Mouse (Mus musculus): ENCODE measurements at regions not wholly inside any gene's neighbourhood (a gene's known extent, or its start where the extent isn't known, plus 50 kb on each side); places are given as distances from the start of the nearest gene placed in this dataset.
"Not testable (repeated sequence)": the region's sequence is repeated elsewhere in the genome, so short reads cannot be mapped to it uniquely, and the experiment has no call there.

DNA sequence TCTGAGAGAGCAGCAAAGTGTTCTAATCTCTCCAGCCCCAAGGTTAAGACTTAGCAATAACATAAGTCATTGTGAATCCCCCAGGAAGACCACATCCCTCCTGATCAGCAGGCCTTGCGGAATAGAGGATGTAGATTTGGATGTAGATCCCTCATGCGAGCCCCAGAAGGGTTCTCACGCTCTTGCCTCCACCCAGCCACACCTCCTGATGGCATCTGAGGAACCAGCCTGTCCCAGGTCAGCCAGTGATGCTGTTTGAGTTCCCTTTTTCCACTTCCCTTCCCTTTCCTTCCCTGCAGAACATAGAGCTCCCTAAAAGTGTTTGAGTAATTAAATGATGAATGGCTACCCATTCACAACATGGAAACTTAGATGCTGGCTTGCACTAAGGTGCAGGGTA, 124.1 kb downstream of the Katnal1 start:
- Histone ChIP-seq H3K27me3 (ENCODE audit: control insufficient read depth, insufficient read depth, low read length) (no peaks in the 10 kb centered on the region), H3K9ac (replicated peaks; ENCODE audit: low read depth, low read length) (no peak overlapping the region), H3K4me1 (ENCODE audit: control insufficient read depth, insufficient read depth, low read length) (peaks cover 3% of the 10 kb centered on the region; the same call in 1 of the 2 replicates), H3K27ac (ENCODE audit: low read depth, low read length) (no peak overlapping the region), H3K36me3 (ENCODE audit: control insufficient read depth, insufficient read depth, low read length) (no peaks in the 10 kb centered on the region), H3K4me2 (ENCODE audit: low read depth, low read length) (no peak overlapping the region), H3K4me3 (ENCODE audit: low read depth, low read length) (no peak overlapping the region), H3K9me3 (ENCODE audit: control insufficient read depth, low read length) (no peaks in the 10 kb centered on the region)
- WGBS, result 75% methylated on average over 3 of the region's 3 CpGs
- no peak for ATAC-seq (ENCODE audit: low read depth)

DNA sequence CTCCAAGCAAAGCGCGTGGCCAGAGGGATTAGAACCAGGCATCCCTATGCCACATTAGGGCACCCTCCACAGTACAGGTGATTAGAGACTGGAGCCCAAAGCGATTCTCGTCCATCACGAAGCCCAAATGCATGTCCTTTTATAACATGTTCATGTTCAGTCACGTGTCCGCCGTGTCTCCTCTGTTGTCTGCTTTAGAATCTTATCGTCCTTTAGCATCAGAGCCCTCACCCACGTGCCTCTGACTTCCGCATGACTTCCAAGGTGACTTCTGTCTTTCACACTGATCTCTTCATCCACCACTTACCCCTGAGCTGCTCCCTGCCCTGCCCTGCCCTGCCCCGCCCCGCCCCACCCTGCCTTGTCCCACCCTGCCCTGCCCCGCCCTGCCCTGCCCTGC, 125.3 kb downstream of the Katnal1 start:
- no peak overlapping the region for H3K9ac ChIP-seq (replicated peaks; ENCODE audit: low read depth, low read length)
- H3K4me3 ChIP-seq (ENCODE audit: low read depth, low read length), result no peak overlapping the region
- no peaks in the 10 kb centered on the region for H3K9me3 ChIP-seq (ENCODE audit: control insufficient read depth, low read length)
- H3K36me3 ChIP-seq (ENCODE audit: control insufficient read depth, insufficient read depth, low read length), result no peaks in the 10 kb centered on the region
- 85% methylated on average over 14 of the region's 14 CpGs for WGBS
- H3K4me1 ChIP-seq (ENCODE audit: control insufficient read depth, insufficient read depth, low read length), result peaks cover 3% of the 10 kb centered on the region; the same call in 1 of the 2 replicates
- H3K27me3 ChIP-seq (ENCODE audit: control insufficient read depth, insufficient read depth, low read length), result no peaks in the 10 kb centered on the region
- no peak overlapping the region for H3K27ac ChIP-seq (ENCODE audit: low read depth, low read length)
- H3K4me2 ChIP-seq (ENCODE audit: low read depth, low read length), result no peak overlapping the region
- no peak for ATAC-seq (ENCODE audit: low read depth)

DNA sequence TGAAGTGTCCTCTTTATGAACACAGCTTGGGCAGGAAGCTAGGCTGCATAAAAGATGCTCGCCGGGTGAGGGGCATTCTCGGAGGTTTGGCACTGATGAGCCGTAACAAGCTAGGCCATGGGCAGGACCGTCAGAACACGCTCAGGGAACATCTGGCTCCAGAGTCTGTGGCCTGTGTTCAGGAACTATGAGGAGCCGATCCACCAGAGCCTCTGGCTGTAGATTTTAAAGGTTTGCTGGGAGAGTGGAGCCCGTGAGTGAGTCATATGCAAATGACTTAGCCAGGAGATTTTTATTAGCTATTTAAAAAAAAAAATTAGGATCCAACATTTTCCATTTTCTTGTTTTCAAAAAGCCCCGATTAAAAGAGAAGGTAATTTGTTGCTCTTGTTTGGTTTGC, 126.4 kb downstream of the Katnal1 start:
- 53% methylated on average over 9 of the region's 9 CpGs for WGBS
- Histone ChIP-seq H3K9ac (replicated peaks; ENCODE audit: low read depth, low read length) (0 out of 2 replicates have a peak overlapping the region, but pooled peaks have one; percentile 17), H3K9me3 (ENCODE audit: control insufficient read depth, low read length) (no peaks in the 10 kb centered on the region), H3K27me3 (ENCODE audit: control insufficient read depth, insufficient read depth, low read length) (no peaks in the 10 kb centered on the region), H3K4me3 (ENCODE audit: low read depth, low read length) (no peak overlapping the region), H3K27ac (ENCODE audit: low read depth, low read length) (no peak overlapping the region), H3K4me1 (ENCODE audit: control insufficient read depth, insufficient read depth, low read length) (peaks cover 3% of the 10 kb centered on the region; the same call in 1 of the 2 replicates), H3K4me2 (ENCODE audit: low read depth, low read length) (no peak overlapping the region), H3K36me3 (ENCODE audit: control insufficient read depth, insufficient read depth, low read length) (no peaks in the 10 kb centered on the region)
- ATAC-seq (ENCODE audit: low read depth), result no peak

DNA sequence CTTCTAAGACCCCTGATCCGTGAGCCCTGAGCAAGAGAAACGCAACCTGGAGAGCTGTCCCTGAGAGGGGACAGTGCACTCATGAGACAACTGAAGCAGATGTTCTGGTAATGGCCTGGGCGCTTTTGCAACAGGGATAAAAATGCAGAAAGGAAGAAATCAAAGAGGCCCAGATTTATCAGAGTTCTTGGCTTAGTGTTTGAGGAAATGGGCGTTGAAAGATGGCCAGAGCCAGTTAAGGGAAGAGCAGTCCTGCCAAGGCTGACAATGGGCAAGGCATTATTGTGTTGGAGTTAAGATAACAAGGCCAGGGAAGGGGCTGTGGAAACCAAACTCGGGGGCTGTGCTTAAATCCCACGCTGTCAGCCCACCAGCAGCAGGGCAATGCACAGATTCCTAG, 130.6 kb downstream of the Katnal1 start:
- no peak overlapping the region for H3K4me2 ChIP-seq (ENCODE audit: low read depth, low read length)
- peaks cover 3% of the 10 kb centered on the region; the same call in 1 of the 2 replicates for H3K4me1 ChIP-seq (ENCODE audit: control insufficient read depth, insufficient read depth, low read length)
- H3K9ac ChIP-seq (replicated peaks; ENCODE audit: low read depth, low read length), result no peak overlapping the region
- WGBS, result 72% methylated on average over 6 of the region's 6 CpGs
- no peak overlapping the region for H3K27ac ChIP-seq (ENCODE audit: low read depth, low read length)
- no peaks in the 10 kb centered on the region for H3K27me3 ChIP-seq (ENCODE audit: control insufficient read depth, insufficient read depth, low read length)
- no peak overlapping the region for H3K4me3 ChIP-seq (ENCODE audit: low read depth, low read length)
- H3K9me3 ChIP-seq (ENCODE audit: control insufficient read depth, low read length), result no peaks in the 10 kb centered on the region
- no peaks in the 10 kb centered on the region for H3K36me3 ChIP-seq (ENCODE audit: control insufficient read depth, insufficient read depth, low read length)
- ATAC-seq (ENCODE audit: low read depth), result no peak

DNA sequence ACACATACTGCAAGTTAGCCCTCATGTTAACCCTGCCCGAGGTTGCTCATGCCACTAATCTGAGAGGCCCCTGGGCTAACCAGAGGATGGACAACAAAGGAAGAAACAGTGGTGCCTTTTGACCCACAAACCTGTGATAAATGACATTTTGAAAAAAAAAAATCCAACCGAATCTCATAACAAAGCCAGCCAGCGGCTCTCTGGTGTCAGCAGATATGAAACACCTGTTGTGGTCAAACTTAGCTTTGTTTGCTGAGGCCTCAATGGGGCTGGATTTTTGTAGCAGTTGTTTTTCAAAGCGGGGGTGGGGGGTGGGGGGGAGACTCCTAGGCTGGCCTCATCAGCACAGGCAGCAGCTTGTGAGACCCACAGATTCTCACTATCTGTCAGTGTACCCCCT, 133.0 kb downstream of the Katnal1 start:
- 61% methylated on average over 4 of the region's 4 CpGs for WGBS
- H3K27ac ChIP-seq (ENCODE audit: low read depth, low read length), result no peak overlapping the region
- ATAC-seq (ENCODE audit: low read depth), result no peak
- no peaks in the 10 kb centered on the region for H3K27me3 ChIP-seq (ENCODE audit: control insufficient read depth, insufficient read depth, low read length)
- H3K4me1 ChIP-seq (ENCODE audit: control insufficient read depth, insufficient read depth, low read length), result peaks cover 3% of the 10 kb centered on the region; the same call in 1 of the 2 replicates
- H3K36me3 ChIP-seq (ENCODE audit: control insufficient read depth, insufficient read depth, low read length), result no peaks in the 10 kb centered on the region
- no peaks in the 10 kb centered on the region for H3K9me3 ChIP-seq (ENCODE audit: control insufficient read depth, low read length)
- H3K4me3 ChIP-seq (ENCODE audit: low read depth, low read length), result no peak overlapping the region
- H3K4me2 ChIP-seq (ENCODE audit: low read depth, low read length), result no peak overlapping the region
- H3K9ac ChIP-seq (replicated peaks; ENCODE audit: low read depth, low read length), result no peak overlapping the region

DNA sequence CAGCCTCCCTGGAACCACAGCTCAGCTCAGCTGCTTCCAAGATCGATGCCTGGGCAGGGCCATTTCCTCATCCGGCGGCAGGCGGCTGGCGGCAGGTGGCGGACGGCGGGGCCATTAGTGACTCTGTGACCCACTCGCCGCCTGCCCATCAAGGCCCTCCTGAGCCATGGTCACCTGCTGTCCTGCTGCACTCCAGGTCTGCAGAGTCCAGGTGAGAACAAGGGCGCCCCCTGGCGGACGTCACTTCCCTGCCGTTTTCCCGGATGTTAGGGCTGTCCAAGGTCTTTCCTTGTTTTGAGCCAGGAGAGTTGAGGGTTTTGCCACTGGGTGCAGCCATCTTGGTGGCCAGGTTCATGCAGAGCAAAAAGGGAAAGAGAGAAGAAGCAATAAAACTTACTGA, 134.7 kb downstream of the Katnal1 start:
- peaks cover 3% of the 10 kb centered on the region; the same call in 1 of the 2 replicates for H3K4me1 ChIP-seq (ENCODE audit: control insufficient read depth, insufficient read depth, low read length)
- no peak overlapping the region for H3K4me2 ChIP-seq (ENCODE audit: low read depth, low read length)
- H3K36me3 ChIP-seq (ENCODE audit: control insufficient read depth, insufficient read depth, low read length), result no peaks in the 10 kb centered on the region
- H3K27me3 ChIP-seq (ENCODE audit: control insufficient read depth, insufficient read depth, low read length), result no peaks in the 10 kb centered on the region
- no peaks in the 10 kb centered on the region for H3K9me3 ChIP-seq (ENCODE audit: control insufficient read depth, low read length)
- ATAC-seq (ENCODE audit: low read depth), result peak; percentile 44; the same call in 1 of the 2 replicates
- H3K9ac ChIP-seq (replicated peaks; ENCODE audit: low read depth, low read length), result no peak overlapping the region
- no peak overlapping the region for H3K4me3 ChIP-seq (ENCODE audit: low read depth, low read length)
- WGBS, result 32% methylated on average over 15 of the region's 15 CpGs
- no peak overlapping the region for H3K27ac ChIP-seq (ENCODE audit: low read depth, low read length)

DNA sequence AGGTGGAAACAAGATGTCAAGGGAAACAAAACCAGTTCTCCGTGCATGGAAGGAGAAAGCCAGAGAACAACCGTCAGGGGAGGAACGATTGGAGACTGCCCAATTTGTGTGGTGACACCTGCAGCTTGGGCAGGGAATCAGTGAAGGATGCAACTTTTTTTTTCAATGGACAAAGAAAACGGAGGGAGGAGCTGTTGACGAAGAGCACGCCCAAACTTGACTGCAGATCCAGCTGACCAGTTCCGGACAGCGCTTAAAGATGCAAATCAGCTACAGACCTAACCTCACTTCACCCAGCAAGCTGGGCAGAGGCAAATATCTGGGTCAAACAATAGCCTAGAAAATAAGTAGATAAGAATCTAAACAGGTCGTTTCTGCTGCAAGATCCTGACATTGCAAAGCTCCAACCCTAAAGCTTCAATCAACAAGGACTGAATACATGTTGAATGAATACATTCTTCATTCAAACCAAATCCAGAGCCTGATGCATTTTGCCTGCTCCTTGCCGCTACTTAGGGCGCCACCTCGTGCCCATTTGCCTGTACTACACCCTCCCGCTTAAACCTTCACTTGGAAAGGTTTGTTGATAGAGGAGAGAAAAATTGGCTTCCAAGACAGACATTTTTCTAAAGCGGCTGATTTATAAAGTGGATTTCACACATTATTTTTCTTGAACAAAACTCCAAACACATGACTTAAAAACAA, 136.2 kb downstream of the Katnal1 start:
- H3K9ac ChIP-seq (replicated peaks; ENCODE audit: low read depth, low read length), result no peak overlapping the region
- peaks cover 3% of the 10 kb centered on the region; the same call in 1 of the 2 replicates for H3K4me1 ChIP-seq (ENCODE audit: control insufficient read depth, insufficient read depth, low read length)
- WGBS, result 12% methylated on average over 14 of the region's 14 CpGs
- H3K4me3 ChIP-seq (ENCODE audit: low read depth, low read length), result no peak overlapping the region
- ATAC-seq (ENCODE audit: low read depth), result no peak
- no peak overlapping the region for H3K27ac ChIP-seq (ENCODE audit: low read depth, low read length)
- no peaks in the 10 kb centered on the region for H3K36me3 ChIP-seq (ENCODE audit: control insufficient read depth, insufficient read depth, low read length)
- no peaks in the 10 kb centered on the region for H3K9me3 ChIP-seq (ENCODE audit: control insufficient read depth, low read length)
- H3K4me2 ChIP-seq (ENCODE audit: low read depth, low read length), result 0 out of 2 replicates have a peak overlapping the region, but pooled peaks have one; percentile 17
- no peaks in the 10 kb centered on the region for H3K27me3 ChIP-seq (ENCODE audit: control insufficient read depth, insufficient read depth, low read length)

DNA sequence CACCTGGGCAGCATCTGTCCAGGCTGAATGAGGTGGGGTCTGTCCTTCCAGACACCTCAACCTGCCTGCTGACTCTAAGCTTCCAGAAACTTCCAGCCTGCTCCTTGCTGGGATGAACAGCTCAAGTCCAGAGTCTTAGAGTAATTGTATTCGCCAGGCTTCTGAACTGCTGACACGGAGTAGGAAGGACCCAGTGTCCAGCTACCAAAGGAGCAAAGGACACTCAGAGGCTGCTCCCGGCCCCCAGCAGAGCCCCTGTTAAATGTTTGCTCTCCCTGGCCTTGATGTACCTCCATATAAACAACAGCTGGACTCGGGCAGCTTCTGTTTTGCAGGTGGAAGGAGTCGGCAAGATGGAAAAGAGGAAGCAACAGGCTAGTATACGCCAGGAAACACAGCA, 137.5 kb downstream of the Katnal1 start:
- Histone ChIP-seq H3K27ac (ENCODE audit: low read depth, low read length) (no peak overlapping the region), H3K9me3 (ENCODE audit: control insufficient read depth, low read length) (no peaks in the 10 kb centered on the region), H3K4me2 (ENCODE audit: low read depth, low read length) (no peak overlapping the region), H3K36me3 (ENCODE audit: control insufficient read depth, insufficient read depth, low read length) (no peaks in the 10 kb centered on the region), H3K27me3 (ENCODE audit: control insufficient read depth, insufficient read depth, low read length) (no peaks in the 10 kb centered on the region), H3K9ac (replicated peaks; ENCODE audit: low read depth, low read length) (no peak overlapping the region), H3K4me1 (ENCODE audit: control insufficient read depth, insufficient read depth, low read length) (peaks cover 8% of the 10 kb centered on the region; the same call in 1 of the 2 replicates), H3K4me3 (ENCODE audit: low read depth, low read length) (no peak overlapping the region)
- 77% methylated on average over 6 of the region's 6 CpGs for WGBS
- no peak for ATAC-seq (ENCODE audit: low read depth)

DNA sequence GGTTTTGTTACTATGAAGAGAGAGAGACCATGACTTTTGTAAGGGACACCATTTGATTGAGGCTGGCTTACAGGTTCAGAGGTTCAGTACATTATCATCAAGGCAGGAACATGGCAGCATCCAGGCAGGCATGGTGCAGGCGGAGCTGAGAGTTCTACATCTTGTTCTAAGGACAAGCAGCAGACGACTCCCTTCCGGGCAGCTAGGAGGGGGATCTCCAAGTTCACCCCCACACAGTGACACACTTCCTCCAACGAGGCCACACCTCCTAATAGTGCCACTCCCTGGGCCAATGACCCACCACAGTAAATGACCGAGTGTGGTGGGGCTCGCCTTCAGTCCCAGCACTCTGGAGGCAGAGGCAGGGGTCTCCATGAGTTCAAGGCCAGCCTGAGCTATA, 138.8 kb downstream of the Katnal1 start:
- not testable (repeated sequence) for H3K9ac ChIP-seq (replicated peaks; ENCODE audit: low read depth, low read length); H3K9me3 ChIP-seq (ENCODE audit: control insufficient read depth, low read length); H3K27ac ChIP-seq (ENCODE audit: low read depth, low read length); H3K4me2 ChIP-seq (ENCODE audit: low read depth, low read length); H3K27me3 ChIP-seq (ENCODE audit: control insufficient read depth, insufficient read depth, low read length); H3K4me3 ChIP-seq (ENCODE audit: low read depth, low read length); H3K36me3 ChIP-seq (ENCODE audit: control insufficient read depth, insufficient read depth, low read length); ATAC-seq (ENCODE audit: low read depth); H3K4me1 ChIP-seq (ENCODE audit: control insufficient read depth, insufficient read depth, low read length)
- WGBS, result 83% methylated on average over 6 of the region's 6 CpGs

Data from neural tube, embryonic 14.5 days (tissue).